Mouse (Mus musculus): ENCODE measurements around the gene Tekt2. TPM values are rescaled to one million over a fixed set of nuclear protein-coding genes. Genes with fewer than 3 reads are reported as not detected.

Gene Tekt2
- polyA plus RNA-seq, 1 experiment = not detected

DNA sequence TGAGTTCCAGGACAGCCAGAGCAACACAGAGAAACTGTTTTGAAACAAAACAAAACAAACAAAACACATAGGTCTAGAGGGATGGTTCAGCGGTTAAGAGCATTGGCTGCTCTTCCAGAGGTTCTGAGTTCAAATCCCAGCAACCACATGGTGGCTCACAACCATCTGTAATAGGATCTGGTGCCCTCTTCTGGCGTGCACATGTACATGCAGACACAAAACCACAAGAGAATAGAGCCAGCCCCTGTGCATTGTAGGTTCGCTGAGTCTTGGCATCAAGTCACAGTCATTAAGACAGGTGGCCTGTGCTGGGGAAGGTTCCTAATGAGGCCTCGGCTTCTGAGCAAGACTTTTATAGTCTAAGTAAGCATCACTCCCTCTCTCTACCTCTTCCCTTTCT is 21.6 kb downstream of the Tekt2 start:
- Histone ChIP-seq H3K4me3 (replicated peaks; ENCODE audit: control insufficient read depth, low read depth, low read length) (no peak overlapping the region), H3K27ac (ENCODE audit: control insufficient read depth, insufficient read depth, low read depth, low read length, poor library complexity) (no peak overlapping the region), H3K4me1 (ENCODE audit: control insufficient read depth, insufficient read depth, low read length) (no peaks in the 10 kb centered on the region)
- TF ChIP-seq CTCF (IDR thresholded peaks at IDR 0.05; ENCODE audit: control insufficient read depth, insufficient read depth, low read length) (no peak), POLR2A (IDR thresholded peaks at IDR 0.05; ENCODE audit: borderline replicate concordance, control insufficient read depth, low read depth, low read length) (no peak)
- 58% methylated on average over 4 of the region's 4 CpGs for WGBS

DNA sequence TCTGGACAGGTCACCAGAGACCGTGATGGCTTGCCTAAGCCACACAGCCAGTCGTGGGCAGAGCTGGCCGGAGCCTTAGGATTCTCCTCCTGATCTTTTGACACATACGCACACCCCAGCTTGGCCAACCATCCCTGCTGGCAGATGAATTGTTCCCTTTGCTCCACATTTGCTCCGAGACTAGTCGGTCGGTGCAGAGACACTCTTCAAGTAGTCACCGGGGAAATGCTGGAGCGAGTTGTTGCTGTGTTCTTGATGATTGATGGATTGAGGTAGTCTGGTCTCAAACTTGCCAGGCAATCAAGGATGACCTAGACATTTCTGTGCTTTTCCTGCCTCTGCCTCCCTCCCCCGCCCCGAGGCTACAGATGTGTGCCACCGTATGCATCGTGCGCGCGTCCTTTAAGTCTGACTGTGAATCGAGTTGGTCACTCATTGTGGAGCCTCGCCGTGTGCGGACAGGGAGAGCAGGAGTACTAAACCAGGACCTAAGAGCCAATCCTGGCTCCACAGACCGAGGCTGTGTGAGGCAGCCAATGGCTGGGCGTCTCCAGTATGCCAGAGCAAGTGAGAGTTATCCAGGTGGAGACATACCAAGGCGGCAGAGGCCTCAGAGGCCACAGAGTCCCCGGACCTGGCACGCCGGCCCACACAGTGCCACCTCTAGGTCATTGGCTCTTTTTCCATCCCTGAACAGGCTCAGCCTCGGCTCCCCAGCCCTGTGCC is 23.7 kb downstream of the Tekt2 start:
- H3K4me3 ChIP-seq (replicated peaks; ENCODE audit: control insufficient read depth, low read depth, low read length) = no peak overlapping the region

DNA sequence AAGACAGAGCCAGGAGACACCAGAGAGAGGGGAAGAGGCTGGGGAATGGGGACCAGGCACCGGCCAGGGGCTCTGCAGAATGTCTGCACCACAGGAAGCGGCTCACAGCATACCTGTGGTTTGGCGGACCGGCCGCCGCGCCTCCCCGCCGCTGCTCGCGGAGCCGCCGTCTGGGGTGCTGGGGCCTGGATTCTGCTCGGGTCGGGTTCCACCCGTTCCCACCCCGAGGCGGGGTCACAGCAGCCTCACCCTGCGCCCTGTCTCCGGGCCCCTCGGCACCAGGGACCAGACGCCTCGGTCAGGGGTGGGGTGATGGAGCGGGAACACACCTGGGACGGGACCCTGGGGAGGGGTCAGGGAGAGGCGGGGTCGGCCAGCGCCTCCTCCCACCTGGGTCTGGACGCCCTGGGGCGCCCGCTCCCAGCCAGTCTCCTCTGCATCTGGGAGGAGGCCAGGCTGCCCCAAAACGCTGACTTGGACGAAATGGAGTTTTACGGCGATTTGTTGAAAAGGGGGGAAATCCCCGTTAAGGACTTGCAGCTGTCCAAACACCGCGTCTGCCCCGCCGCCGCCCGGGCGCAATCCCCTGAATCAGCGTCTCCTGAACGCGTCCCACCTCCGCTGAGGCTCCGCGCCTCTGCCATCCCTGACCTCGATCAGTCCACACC is 24.4 kb downstream of the Tekt2 start:
- WGBS = 1% methylated on average over 50 of the region's 50 CpGs
- H3K4me3 ChIP-seq (replicated peaks; ENCODE audit: control insufficient read depth, low read depth, low read length) = no peak overlapping the region

More for the DNA sequence above, 23.7 kb downstream of the Tekt2 start:
- Histone ChIP-seq H3K4me1 (ENCODE audit: control insufficient read depth, insufficient read depth, low read length) (no peaks in the 10 kb centered on the region), H3K27ac (ENCODE audit: control insufficient read depth, insufficient read depth, low read depth, low read length, poor library complexity) (no peak overlapping the region)
- 16% methylated on average over 27 of the region's 27 CpGs for WGBS
- TF ChIP-seq CTCF (IDR thresholded peaks at IDR 0.05; ENCODE audit: control insufficient read depth, insufficient read depth, low read length) (no peak), POLR2A (IDR thresholded peaks at IDR 0.05; ENCODE audit: borderline replicate concordance, control insufficient read depth, low read depth, low read length) (no peak)

DNA sequence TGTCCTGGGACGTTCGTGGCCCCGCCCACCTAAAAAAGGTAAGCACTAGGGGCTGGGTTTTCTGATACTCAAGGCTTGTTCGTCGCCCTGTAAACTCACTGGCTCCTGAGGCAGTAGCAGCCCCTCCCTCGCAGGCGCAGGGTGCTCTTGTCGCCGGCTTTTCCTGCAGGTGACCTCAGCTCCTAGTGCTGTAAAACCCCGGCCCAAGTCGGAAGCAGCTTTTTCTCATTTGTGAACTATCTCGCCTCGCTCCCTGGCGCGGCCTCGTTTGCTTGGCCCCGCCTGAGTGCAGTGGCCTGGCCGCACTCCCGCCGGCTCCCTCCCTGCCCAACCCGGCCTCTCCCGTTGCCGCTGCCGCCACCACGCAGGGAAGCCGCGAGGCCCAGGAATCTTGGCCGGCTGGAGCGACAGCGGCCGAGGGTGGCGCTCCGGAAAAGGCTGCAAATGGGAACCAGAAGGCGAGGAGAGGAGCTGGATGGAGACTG is 28.8 kb downstream of the Tekt2 start:
- no peak overlapping the region for H3K27ac ChIP-seq (ENCODE audit: control insufficient read depth, insufficient read depth, low read depth, low read length, poor library complexity)
- no peak overlapping the region for H3K4me3 ChIP-seq (replicated peaks; ENCODE audit: control insufficient read depth, low read depth, low read length)
- 3% methylated on average over 34 of the region's 34 CpGs for WGBS

More for the DNA sequence above, 24.4 kb downstream of the Tekt2 start:
- Histone ChIP-seq H3K27ac (ENCODE audit: control insufficient read depth, insufficient read depth, low read depth, low read length, poor library complexity) (no peak overlapping the region), H3K4me1 (ENCODE audit: control insufficient read depth, insufficient read depth, low read length) (no peaks in the 10 kb centered on the region)
- TF ChIP-seq POLR2A (IDR thresholded peaks at IDR 0.05; ENCODE audit: borderline replicate concordance, control insufficient read depth, low read depth, low read length) (no peak), CTCF (IDR thresholded peaks at IDR 0.05; ENCODE audit: control insufficient read depth, insufficient read depth, low read length) (no peak)

DNA sequence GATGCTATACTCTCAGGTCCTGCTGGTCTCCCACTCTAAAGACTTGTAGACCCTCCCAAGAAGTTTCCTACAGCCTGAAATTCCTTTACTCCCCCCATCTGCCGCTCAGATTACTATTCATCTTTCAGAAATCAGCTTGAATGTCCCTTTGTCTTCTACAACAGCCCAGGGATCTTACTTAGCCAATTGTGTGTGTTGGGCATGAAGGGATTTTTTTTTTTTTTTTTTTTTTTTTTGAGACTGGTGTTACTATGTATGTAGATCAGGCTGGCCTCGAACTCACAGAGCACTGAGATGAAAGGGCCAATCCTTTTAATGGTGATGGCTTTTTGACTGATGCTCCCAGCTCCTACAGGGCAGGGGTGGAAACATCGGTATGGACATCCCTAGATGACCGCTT is 29.6 kb downstream of the Tekt2 start:
- TF ChIP-seq POLR2A (IDR thresholded peaks at IDR 0.05; ENCODE audit: borderline replicate concordance, control insufficient read depth, low read depth, low read length) = no peak
- no peak for TF ChIP-seq CTCF (IDR thresholded peaks at IDR 0.05; ENCODE audit: control insufficient read depth, insufficient read depth, low read length)
- Histone ChIP-seq H3K4me3 (replicated peaks; ENCODE audit: control insufficient read depth, low read depth, low read length) (no peak overlapping the region), H3K27ac (ENCODE audit: control insufficient read depth, insufficient read depth, low read depth, low read length, poor library complexity) (no peak overlapping the region), H3K4me1 (ENCODE audit: control insufficient read depth, insufficient read depth, low read length) (no peaks in the 10 kb centered on the region)
- WGBS = 55% methylated on average over 4 of the region's 4 CpGs

More for the DNA sequence above, 28.8 kb downstream of the Tekt2 start:
- no peaks in the 10 kb centered on the region for H3K4me1 ChIP-seq (ENCODE audit: control insufficient read depth, insufficient read depth, low read length)
- TF ChIP-seq POLR2A (IDR thresholded peaks at IDR 0.05; ENCODE audit: borderline replicate concordance, control insufficient read depth, low read depth, low read length) (no peak), CTCF (IDR thresholded peaks at IDR 0.05; ENCODE audit: control insufficient read depth, insufficient read depth, low read length) (no peak)

DNA sequence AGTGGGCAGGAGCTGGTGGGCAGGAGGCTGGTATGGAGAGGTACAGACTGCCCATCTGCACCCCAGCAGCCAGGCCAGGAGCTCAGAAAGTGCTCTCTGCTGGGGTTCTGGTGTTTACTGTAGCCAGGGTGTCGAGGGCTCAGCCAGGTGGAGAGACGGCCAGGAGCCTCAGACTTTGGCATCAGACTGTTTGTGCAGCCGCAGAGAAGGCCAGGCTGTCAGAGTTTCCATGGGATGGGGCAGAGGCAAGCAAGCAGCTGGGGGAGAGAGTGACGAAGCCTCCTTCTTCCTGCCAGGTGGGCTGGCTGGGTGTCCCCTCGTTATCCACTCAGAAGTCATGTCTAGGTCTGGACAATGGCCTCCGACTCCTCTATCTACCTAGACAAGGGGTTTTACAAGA is 30.3 kb downstream of the Tekt2 start:
- WGBS = 76% methylated on average over 6 of the region's 6 CpGs
- TF ChIP-seq POLR2A (IDR thresholded peaks at IDR 0.05; ENCODE audit: borderline replicate concordance, control insufficient read depth, low read depth, low read length) = no peak

DNA sequence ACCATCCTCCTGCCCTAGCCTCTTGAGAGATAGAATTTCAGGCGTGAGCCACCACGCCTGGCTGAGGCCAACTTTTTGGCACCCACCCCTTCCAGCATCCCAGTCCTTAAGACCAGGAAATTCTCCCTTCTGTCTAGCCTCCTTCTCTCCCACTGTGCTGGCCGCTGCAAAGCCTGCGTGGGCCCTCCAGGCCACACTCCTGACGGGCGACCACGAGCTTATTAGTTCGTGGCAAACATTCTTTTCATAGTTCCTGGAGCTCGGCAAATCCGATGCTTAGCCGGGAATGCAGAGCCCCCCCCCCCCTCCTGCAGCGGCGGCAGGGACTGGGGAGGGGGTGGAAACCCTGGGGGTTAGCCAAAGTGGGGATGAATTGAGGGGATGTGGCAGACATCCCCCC is 34.3 kb downstream of the Tekt2 start:
- WGBS = 67% methylated on average over 13 of the region's 13 CpGs
- TF ChIP-seq CTCF (IDR thresholded peaks at IDR 0.05; ENCODE audit: control insufficient read depth, insufficient read depth, low read length) (no peak), POLR2A (IDR thresholded peaks at IDR 0.05; ENCODE audit: borderline replicate concordance, control insufficient read depth, low read depth, low read length) (no peak)
- Histone ChIP-seq H3K4me3 (replicated peaks; ENCODE audit: control insufficient read depth, low read depth, low read length) (no peak overlapping the region), H3K4me1 (ENCODE audit: control insufficient read depth, insufficient read depth, low read length) (no peaks in the 10 kb centered on the region; the same call in 1 of the 2 replicates), H3K27ac (ENCODE audit: control insufficient read depth, insufficient read depth, low read depth, low read length, poor library complexity) (no peak overlapping the region)

More for the DNA sequence above, 30.3 kb downstream of the Tekt2 start:
- Histone ChIP-seq H3K4me3 (replicated peaks; ENCODE audit: control insufficient read depth, low read depth, low read length) (no peak overlapping the region), H3K4me1 (ENCODE audit: control insufficient read depth, insufficient read depth, low read length) (no peaks in the 10 kb centered on the region), H3K27ac (ENCODE audit: control insufficient read depth, insufficient read depth, low read depth, low read length, poor library complexity) (no peak overlapping the region)

DNA sequence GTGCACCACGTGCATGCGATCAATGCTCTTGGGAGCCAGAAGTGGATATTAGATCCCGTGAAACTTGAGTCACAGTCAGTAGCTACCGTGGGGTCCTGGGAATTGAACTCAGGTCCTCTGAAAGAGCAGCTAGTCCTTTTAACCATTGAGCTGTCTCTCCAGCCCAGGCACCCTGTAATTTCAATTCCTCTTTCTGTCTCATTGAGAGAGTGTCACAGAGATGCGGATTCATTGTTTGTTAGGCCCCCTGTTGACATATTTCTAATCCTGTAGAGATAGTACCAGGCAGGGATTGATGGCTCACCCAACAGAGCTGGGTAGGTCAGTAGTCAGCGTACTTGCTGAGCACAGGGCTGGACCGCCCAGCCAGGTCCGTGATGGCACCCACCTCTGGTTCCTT is 35.2 kb downstream of the Tekt2 start:
- Histone ChIP-seq H3K27ac (ENCODE audit: control insufficient read depth, insufficient read depth, low read depth, low read length, poor library complexity) (no peak overlapping the region), H3K4me3 (replicated peaks; ENCODE audit: control insufficient read depth, low read depth, low read length) (no peak overlapping the region), H3K4me1 (ENCODE audit: control insufficient read depth, insufficient read depth, low read length) (no peaks in the 10 kb centered on the region; the same call in 1 of the 2 replicates)
- TF ChIP-seq POLR2A (IDR thresholded peaks at IDR 0.05; ENCODE audit: borderline replicate concordance, control insufficient read depth, low read depth, low read length) (no peak), CTCF (IDR thresholded peaks at IDR 0.05; ENCODE audit: control insufficient read depth, insufficient read depth, low read length) (no peak)
- WGBS = 80% methylated on average over 8 of the region's 8 CpGs

All from bone marrow, adult 2 months (tissue).